Mouse (Mus musculus) gastrocnemius, postnatal 14 days (tissue): ENCODE measurements at regions not wholly inside any gene's neighbourhood (a gene's known extent, or its start where the extent isn't known, plus 50 kb on each side); places are given as distances from the start of the nearest gene placed in this dataset.

Experiments
- DNase-seq: peaks from one replicate; pipeline ENCODE4 v3.0.0; 2021; ENCODE audit warnings: mixed read lengths
- intact Hi-C: fragments of 180-260 bp; cut with DNase I; formaldehyde crosslinking; loops from one replicate; pipeline ENCODE4 v1.15.1; 2025; ENCODE audit warnings: low total_unique reads

DNA sequence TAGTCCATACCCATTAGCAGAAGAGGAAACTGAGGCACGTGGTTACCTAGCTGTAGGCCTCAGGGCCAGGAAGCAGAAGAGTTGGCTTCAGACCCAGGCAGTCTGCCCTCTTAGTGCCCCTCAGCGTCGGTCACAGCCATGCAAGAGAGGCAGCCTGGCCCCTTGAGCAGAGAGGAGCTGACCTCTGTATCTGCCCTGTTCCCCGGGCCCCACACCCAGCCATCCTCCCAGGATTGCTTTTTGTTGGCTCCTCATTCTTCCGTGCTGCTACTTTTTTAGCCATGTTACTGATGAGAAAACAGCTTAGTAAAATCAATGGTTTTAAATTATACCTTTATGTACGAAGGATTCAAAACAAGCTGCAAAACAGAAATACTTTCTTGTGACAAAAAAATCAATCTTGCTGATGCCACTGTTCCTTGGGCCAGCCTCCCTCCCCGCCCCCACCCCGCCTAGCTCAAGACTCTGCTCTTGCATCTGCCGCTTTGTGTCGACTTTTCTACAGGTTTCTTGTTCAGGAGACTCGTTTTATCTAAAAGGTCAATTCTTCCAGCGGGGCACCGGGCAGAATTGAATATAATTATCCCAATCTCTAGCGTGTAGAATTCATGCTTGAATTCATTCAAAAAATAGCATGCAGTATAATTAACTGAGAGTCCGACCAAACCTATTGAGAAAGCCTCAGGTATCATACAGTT lies 70.8 kb downstream of the Sall1 start:
- DNase-seq = no peak
- intact Hi-C loops = no loop called here

DNA sequence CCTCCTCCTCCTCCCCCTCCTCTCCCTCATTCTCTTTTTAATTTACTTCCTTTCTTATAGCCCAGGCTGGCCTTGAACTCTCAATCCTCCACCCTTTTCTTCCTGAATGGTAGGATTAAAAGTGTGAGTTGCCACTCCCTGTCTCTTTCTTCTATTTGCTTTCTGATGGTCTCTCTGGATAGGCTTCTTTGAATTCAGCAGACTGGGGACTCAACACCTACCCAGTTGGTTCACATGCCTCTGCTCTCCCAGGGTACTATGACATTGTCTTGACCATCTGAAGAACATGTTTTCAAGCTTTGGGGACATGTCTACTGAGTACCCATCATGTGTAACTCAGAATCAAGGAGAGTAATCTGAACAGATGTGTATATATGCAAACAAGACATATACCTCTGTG lies 85.1 kb downstream of the Sall1 start:
- intact Hi-C loops = no loop called here
- no peak for DNase-seq

DNA sequence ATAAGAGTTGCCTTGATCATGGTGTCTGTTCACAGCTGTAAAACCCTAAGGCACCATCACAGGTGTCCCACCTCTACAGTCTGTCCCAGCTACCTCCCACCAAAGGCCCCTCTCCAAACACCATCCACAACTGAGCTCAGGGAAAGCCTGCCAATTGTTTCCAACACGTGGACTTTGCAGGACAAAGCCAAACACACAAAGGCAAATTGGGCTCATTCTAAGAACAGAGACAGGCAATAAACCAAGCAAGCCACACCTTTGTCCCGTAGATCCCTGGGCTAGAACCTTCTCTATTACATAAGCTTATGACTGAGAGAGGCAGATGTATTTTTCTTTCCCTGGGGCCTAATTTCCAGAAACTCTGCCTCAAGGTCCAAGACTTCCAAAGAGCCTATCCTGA lies 90.8 kb downstream of the Sall1 start:
- intact Hi-C loops = no loop called here

DNA sequence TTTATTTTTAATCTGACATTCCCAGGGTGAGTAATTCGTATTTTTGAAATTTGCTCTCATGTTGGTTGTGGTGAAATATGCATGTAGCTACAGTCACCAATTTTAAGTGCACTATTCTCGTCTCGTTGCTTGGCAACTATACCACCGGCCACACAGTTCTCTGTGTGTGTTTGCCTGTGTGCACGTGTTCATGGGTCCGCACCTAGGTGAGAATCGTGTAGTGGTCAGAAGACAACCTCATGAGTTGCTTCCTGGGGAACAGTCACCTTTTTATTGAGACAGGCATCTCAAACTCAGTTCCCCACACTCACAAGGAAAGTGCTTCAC lies 92.2 kb downstream of the Sall1 start:
- DNase-seq = no peak
- intact Hi-C loops = no loop called here

More for the DNA sequence above, 90.8 kb downstream of the Sall1 start:
- DNase-seq = no peak

DNA sequence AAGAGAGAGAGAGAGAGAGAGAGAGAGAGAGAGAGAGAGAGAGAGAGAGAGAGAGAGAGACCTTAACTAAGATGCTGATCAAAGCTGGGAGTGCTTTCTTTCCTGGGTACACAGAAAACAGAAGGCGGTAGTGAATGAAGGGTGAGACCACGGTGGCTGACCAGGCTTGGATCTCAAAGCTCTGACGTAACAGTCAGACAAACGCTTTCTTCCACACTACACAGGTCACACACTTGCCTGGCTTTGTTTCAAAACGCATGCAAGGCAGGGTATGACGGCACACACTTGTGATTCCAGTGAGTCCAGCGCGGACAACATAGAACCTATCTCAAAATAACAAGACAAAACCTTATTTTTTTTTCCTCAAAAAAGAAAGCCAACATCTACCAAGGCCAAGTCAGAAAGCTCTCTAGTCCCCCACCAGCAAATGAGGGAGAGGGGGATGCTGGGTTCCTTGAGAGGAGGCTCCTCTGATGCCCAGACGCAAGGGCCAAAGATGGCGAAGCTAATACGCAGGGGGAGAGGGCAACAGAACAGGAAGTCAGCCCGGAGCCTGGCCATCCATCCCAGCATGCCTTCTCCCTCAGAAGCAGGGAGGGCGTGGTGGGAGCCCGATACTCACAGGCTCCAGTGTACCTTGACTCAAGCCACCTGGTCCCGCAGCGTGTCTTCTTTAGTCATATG lies 92.7 kb downstream of the Sall1 start:
- DNase-seq = no peak
- intact Hi-C loops = no loop called here

DNA sequence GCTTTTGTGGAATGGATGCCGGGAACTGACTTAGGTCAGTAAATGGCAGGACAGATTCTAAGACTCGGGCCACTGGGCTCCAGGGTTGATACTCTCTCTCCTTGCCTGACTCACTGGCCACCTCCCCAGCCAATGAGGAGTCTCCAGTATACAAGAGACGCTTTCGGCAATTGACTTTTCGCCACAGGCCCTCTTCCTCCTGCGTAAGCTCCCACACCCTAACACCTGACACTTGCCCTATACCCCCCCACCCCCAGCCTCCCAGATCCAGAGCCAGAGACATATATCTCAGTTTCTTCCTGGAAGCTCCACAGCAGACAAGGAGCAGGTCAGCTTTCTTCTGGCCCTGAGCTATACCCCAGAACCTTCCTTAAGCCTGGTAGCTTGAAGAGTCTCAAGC lies 94.0 kb downstream of the Sall1 start:
- intact Hi-C loops = loop anchor here (10.0 kb wide), 1 partner anchor 625 kb away; no protein-coding TSS in a partner anchor
- DNase-seq = no peak

DNA sequence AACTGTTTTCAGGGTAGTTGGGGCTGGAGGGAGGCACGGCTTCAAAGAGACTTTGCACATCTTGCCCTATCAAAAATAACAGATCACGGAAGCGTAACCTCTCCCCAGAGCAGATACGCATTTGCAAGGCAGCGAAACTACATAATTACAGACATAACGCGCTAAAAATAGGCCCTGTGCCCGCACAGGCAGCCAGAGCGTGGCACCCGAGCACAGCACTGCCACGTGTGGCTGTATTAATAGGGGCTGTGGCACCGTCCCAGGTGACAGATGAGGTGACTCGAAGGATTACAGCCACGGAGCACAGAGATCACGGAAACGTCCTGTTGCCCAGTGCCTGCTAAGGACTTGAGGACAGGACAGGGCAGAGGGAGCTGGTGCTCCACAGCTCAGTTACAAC lies 95.0 kb downstream of the Sall1 start:
- DNase-seq = peak; percentile 45
- intact Hi-C loops = loop anchor here (10.0 kb wide), 1 partner anchor 626 kb away; no protein-coding TSS in a partner anchor

DNA sequence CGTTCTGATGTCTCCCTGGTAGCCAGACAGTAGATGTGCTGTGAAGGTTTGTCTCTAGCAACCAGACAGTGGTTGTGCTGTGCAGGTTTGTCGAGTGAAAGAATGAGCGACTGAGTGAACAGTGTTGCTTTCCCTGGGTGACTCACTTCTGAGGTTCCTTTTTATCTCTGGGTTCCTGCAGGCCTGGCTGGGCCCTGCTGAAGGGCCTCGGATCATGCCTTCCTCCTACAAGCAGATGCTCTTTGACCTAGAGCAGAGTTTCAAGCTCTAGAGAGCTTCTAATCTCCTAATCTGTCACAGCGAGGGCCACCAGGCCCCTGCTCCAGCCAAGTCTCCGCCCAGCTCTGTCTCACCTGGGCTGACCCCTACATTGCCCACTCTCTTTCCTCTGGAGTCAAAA lies 95.6 kb downstream of the Sall1 start:
- DNase-seq = no peak
- intact Hi-C loops = loop anchor here (10.0 kb wide), 1 partner anchor 626 kb away; no protein-coding TSS in a partner anchor

DNA sequence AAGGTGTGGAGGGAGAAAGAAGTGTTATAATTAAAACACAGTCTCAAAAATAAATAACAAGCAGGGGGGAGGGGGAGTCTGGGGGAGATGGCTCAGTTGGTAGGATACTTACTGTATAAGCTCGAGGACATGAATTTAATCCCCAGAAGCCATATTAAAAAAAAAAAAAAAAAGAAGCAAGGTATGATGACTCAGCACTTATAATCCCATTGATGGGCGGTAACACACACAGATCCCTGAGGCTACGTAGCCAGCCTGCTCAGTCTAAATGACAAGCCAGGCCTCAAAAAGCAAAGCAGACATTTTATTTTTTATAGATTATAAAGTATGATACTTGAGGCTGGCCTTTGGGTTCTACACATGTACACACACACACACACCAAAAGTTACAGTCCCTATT lies 96.6 kb downstream of the Sall1 start:
- intact Hi-C loops = loop anchor here (10.0 kb wide), 1 partner anchor 627 kb away; no protein-coding TSS in a partner anchor
- no peak for DNase-seq

DNA sequence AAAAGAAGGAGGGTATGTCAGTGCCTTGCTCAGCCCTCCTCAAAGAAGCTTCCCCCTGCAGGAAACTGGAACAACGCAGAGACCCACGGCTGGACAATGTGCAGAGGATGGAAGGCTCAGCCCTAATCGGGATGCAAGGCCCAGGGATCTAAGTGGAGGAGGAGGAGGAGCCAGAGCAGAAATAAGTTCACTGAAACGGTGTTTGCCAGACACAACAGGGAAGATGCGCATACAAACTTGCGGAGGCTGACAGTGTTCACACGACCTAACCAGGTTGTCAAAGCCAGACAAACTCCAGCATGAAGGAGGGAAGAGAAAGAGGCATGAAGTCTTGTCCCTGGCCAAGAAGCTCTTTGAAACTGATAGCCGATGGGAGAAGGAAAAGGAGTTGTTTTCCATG lies 98.3 kb downstream of the Sall1 start:
- DNase-seq = no peak
- intact Hi-C loops = loop anchor here (10.0 kb wide), 1 partner anchor 629 kb away; no protein-coding TSS in a partner anchor

DNA sequence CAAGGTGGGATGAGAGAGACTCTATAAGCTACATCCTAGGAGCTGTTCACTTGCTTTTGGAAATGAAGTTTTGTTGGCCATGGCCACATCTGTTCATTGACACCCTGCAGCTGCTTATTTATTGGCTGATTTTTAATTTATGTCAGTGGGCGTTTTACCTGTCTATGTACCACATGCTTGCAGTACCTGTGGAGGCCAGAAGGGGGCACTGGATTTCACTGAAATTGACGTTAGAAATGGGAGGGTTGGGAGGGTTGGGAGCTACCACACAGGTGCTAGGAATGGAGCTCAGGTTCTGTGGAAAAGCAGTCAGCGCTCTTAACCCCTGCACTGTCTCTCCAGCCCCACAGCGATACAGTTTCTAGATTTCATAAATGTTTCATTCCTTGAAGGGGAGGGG lies 99.9 kb downstream of the Sall1 start:
- intact Hi-C loops = loop anchor here (10.0 kb wide), 1 partner anchor 631 kb away; no protein-coding TSS in a partner anchor
- no peak for DNase-seq

DNA sequence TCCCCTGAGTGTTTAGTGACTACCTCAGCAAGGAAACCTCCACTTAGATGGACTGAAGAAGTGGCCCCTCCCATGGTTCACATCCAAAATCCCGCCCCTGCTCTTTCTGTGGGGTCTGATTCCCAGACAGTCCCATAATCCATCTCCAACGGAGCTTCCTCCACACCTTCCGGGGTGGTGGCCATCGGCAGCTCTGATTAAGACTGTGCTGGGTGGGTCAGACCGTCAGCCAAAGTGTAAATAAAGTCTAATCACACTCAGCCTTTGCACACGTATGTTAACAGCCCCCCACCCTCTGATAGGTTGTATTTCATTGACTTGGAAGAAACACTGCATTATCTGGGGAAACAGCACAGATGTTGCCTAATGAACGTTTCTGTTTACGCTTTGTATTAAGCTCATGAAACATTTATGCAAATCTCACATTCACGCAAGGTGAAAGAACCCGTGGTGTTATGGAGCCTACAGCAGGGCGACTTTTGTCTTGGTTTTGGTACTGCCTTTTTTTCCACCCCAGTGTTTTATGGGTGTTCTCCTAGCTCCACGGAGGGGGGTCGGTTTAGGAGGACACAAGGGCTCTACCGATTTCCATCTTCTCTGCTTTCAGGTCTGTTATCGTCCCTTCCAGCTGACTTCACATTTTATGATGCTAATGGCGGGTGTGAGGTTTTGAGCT lies 104.8 kb downstream of the Sall1 start:
- intact Hi-C loops = no loop called here

DNA sequence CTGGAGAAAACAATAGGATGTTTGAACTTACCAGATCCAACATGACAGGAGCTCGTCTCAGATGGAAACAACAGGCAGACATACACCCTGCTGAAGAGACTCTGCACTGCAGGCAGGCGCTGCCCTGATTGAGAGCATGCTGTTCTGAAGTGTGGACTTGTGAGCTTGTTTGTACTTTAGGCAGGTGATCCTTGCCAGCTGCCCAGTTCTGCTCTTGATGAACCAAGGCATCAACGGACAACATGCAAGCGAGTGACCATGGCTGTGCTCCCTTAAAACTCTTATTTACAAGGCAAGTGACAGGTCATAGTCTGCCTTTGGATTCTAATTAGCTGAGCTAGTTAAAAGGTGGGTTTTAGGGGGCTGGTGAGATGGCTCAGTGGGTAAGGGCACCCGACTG lies 109.3 kb downstream of the Sall1 start:
- intact Hi-C loops = no loop called here
- no peak for DNase-seq

More for the DNA sequence above, 104.8 kb downstream of the Sall1 start:
- no peak for DNase-seq

DNA sequence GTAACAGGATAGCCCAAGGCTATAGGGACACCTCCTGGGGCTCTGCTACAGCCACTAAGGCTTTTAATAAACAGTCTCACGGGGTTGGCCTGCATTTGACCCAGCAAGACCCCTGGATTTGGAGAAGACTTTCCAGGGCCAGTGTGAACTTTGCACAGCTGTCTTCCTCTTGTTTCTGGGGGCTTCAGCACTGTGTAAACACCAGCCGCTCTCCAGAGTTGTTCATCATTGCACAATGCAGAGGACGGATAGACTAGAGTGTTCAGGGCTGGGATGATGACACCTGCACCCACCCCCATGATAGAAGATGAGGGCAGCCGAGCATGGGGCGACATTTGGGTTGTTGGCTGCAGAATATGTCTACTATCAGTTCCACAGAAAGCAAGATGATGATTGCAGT lies 112.9 kb downstream of the Sall1 start:
- DNase-seq = no peak
- intact Hi-C loops = no loop called here

DNA sequence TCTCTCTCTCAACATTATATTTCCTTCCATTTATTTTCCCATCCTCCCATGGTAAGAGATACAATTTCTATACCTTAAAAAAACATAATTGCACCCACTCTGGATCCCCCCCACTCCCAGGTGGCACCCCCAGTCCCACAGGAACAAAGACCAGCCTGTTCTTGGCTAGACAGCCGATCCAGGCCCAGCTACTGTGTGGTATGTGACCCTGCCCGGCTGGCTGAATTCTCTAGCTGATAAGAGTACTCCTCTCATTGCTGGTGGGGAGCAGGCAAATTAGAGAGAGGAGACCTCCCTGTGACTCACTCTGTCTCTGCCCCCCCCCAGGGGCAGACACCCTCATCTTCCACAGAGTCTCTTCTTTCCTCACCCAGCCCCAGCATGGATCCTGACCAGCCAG lies 113.6 kb downstream of the Sall1 start:
- intact Hi-C loops = no loop called here
- no peak for DNase-seq

DNA sequence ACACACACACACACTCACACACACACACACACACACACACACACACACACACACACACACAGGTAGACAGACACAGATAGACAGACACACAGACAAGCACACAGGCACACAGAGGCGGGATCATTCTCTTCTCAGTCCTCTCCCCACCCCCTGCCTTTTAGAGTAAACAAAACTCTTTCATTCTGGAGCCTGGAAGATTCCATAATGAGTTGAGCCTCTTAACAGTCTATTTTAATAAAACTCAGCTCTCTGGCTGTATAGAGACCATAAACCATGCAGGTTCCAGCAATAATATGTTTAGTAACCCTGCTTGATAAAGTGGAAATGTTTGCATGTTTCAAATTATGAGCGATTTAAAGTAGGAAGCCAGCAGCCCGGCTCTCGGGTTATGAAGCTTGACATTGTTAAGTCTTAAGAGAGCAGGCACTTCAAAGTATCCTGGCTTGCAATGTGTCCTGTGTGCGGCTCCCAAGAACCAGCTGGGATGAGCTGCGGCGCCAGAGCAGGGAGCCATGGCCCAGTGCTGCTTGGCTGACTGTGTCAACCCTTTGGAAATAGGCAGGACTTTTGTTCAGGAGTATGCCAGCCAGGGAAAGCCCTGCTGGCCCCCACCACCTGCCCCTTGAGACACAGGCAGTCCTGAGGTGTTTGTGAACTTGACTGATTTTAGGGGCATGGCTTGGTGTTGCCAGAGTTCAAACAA lies 115.1 kb downstream of the Sall1 start:
- intact Hi-C loops = no loop called here

DNA sequence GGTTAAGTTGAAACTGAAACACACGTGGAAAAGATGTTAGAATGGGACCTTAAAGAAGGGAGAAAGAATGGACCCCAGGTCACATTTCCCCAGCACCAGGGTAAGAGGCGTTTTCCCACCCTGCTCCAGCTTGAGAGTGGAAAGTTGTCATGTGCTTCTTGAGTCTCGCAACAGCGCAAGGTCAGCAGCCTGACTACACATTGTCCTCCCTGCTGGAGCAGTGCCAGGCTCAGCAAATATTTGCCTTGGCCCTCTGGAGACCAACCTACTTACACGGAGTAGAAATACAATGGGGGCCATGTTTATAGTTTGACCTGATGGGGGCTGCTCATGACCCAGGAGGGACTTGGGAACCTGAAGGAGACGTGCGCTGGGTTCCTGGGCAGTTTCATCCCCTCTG lies 121.1 kb downstream of the Sall1 start:
- DNase-seq = no peak
- intact Hi-C loops = no loop called here

More for the DNA sequence above, 115.1 kb downstream of the Sall1 start:
- no peak for DNase-seq

DNA sequence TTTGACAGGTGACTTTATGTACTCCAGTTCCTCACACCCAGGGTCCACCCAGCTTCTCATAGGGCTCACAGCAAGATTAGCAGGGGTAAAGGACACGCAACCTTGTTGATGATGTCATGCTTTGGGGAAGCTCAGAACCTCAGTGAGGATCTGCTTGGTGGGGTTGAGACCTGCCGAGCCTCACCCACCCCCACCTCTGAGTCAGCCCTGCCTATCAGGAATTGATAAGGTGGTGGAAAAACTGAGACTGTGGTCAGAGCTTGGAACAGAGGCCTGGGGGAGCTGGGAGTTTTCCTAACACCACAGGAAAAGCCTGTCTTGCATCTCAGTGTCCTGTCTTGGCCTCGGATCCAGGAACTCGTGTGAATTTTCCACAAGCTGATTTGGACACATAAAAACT lies 122.0 kb downstream of the Sall1 start:
- intact Hi-C loops = no loop called here
- no peak for DNase-seq

DNA sequence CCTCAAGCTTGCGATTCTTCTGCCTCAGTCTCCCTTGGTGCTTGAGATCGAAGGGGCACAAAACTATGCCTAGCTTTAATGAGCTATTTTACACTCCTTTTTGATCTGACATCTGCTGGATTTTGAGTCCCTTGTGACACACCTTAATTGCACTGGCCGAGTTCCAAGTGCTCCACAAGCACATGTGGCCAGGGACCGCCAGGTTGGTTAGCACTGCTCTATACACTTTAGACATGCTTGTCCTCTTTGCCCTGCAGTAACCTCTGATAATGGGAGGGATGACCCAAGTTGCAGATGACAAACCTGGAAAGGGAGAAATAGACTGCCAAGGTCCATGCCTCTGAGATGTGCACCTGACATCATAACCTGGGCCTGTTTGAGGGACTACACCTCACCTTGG lies 124.7 kb downstream of the Sall1 start:
- no peak for DNase-seq

DNA sequence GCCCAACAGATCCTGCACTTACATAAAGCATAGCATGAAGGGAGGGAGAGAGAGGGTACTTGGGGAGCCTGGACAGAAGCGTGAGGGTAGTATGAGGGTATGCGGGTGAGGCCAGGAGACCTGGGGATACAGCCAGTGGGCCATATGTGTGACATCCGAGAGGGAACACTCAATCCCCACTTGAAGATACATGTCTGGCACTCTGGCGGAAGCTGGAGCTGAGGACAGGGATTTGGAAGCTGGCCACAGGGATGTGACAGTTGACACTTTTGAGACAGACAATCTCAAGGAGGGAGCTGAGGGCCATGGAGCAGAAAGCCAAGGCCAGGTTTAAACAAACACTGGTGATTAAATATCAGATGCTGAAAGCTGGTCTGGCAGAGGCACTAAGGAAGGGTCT lies 127.9 kb downstream of the Sall1 start:
- DNase-seq = no peak
- intact Hi-C loops = no loop called here

More for the DNA sequence above, 124.7 kb downstream of the Sall1 start:
- intact Hi-C loops = no loop called here
